Mouse (Mus musculus) olfactory bulb, adult 2 months (tissue): ENCODE measurements around the gene Chst5. TPM values are rescaled to one million over a fixed set of nuclear protein-coding genes. Genes with fewer than 3 reads are reported as not detected.

Experiments used
- H3K27ac ChIP-seq: fragments of 200-500 bp; 2 replicates; pipeline ENCODE4 v1.5.1; 2012; ENCODE audit warnings: low read depth, low read length; ENCODE audit not compliant: insufficient read depth
- H3K4me1 ChIP-seq: fragments of 200-500 bp; 2 replicates; pipeline ENCODE4 v1.6.1; 2012; ENCODE audit warnings: low read length; ENCODE audit not compliant: control insufficient read depth, insufficient read depth
- H3K4me3 ChIP-seq: fragments of 200-500 bp; 2 replicates; pipeline ENCODE4 v1.5.1; 2012; ENCODE audit warnings: mild to moderate bottlenecking, low read depth, low read length, moderate library complexity; ENCODE audit not compliant: insufficient read depth
- CTCF ChIP-seq: fragments of 200-500 bp; IDR thresholded peaks from 2 replicates; pipeline ENCODE4 v1.5.1; 2012; ENCODE audit warnings: low read depth, mild to moderate bottlenecking, low read length, moderate library complexity; ENCODE audit not compliant: insufficient read depth
- POLR2A ChIP-seq: fragments of 200-500 bp; IDR thresholded peaks from 2 replicates; pipeline ENCODE4 v1.6.1; 2012; ENCODE audit warnings: mild to moderate bottlenecking, low read depth, low read length, moderate library complexity; ENCODE audit not compliant: insufficient read depth
- WGBS: fragments of 180-500 bp; shearing (Covaris S2); methylation state at CpG from one replicate; pipeline ENCODE4 v1.1.7; 2018; 5-methylcytosine and 5-hydroxymethylcytosine counted together
- polyA plus RNA-seq: library from polyadenylated mRNA; stranded (reverse); fragments of >200 nt; gene quantifications from 2 replicates; pipeline ENCODE4 v1.2.4, GENCODE M21; 2012; ENCODE audit warnings: low replicate concordance; ENCODE audit not compliant: missing spikeins, insufficient read depth, insufficient read length

Gene Chst5
- polyA plus RNA-seq: not detected in 2 replicates

GRCm38 (mm10) chr8:111909621-111910450 lies at the start of gene Chst5:
Gene Chst5, minus strand, starts transcription at chr8:111910447.
- H3K27ac ChIP-seq: no peak within 1 kb of the TSS
- no peak within 1 kb of the TSS for H3K4me3 ChIP-seq
- 8% methylated on average over 46 of the region's 47 CpGs for WGBS
- no peak for TF ChIP-seq POLR2A
- no peak for TF ChIP-seq CTCF
- H3K4me1 ChIP-seq: peaks cover 12% of the 10 kb centered on the region

- no peak for TF ChIP-seq CTCF
- no peak for TF ChIP-seq POLR2A
- WGBS: 89% methylated on average over 2 of the region's 2 CpGs
These were observed 47.0 kb upstream of the Chst5 start for GRCm38 (mm10) chr8:111957231-111957630.

GRCm38 (mm10) chr8:111955879-111956278 lies 45.6 kb upstream of the Chst5 start:
- 83% methylated on average over 5 of the region's 5 CpGs for WGBS
- Histone ChIP-seq H3K27ac (no peak overlapping the region), H3K4me1 (peaks cover 5% of the 10 kb centered on the region), H3K4me3 (no peak overlapping the region)
- no peak for TF ChIP-seq CTCF
- no peak for TF ChIP-seq POLR2A

More at GRCm38 (mm10) chr8:111957231-111957630, 47.0 kb upstream of the Chst5 start:
- H3K4me3 ChIP-seq: no peak overlapping the region
- H3K27ac ChIP-seq: no peak overlapping the region
- peaks cover 11% of the 10 kb centered on the region for H3K4me1 ChIP-seq

- H3K27ac ChIP-seq: no peak overlapping the region
- 78% methylated on average over 4 of the region's 4 CpGs for WGBS
- TF ChIP-seq CTCF (no peak), POLR2A (no peak)
These were observed 44.8 kb upstream of the Chst5 start for GRCm38 (mm10) chr8:111954844-111955594.

GRCm38 (mm10) chr8:111951936-111952335 lies 41.7 kb upstream of the Chst5 start:
- Histone ChIP-seq H3K4me1 (0 out of 2 replicates have a peak, but pooled peaks cover 2% of the 10 kb centered on the region), H3K4me3 (no peak overlapping the region), H3K27ac (no peak overlapping the region)
- TF ChIP-seq POLR2A (no peak), CTCF (no peak)
- 98% methylated on average over 5 of the region's 5 CpGs for WGBS

More at GRCm38 (mm10) chr8:111954844-111955594, 44.8 kb upstream of the Chst5 start:
- Histone ChIP-seq H3K4me1 (no peaks in the 10 kb centered on the region), H3K4me3 (no peak overlapping the region)

- TF ChIP-seq CTCF (no peak), POLR2A (no peak)
- H3K4me1 ChIP-seq: peaks cover 4% of the 10 kb centered on the region
- no peak overlapping the region for H3K4me3 ChIP-seq
- H3K27ac ChIP-seq: no peak overlapping the region
- 66% methylated on average over 7 of the region's 7 CpGs for WGBS
These were observed 41.1 kb upstream of the Chst5 start for GRCm38 (mm10) chr8:111951317-111951716.

GRCm38 (mm10) chr8:111950846-111951245 lies 40.6 kb upstream of the Chst5 start:
- H3K27ac ChIP-seq: no peak overlapping the region
- peaks cover 4% of the 10 kb centered on the region for H3K4me1 ChIP-seq
- TF ChIP-seq CTCF (no peak), POLR2A (no peak)
- H3K4me3 ChIP-seq: no peak overlapping the region
- WGBS: 78% methylated on average over 3 of the region's 3 CpGs

GRCm38 (mm10) chr8:111947954-111948353 lies 37.7 kb upstream of the Chst5 start:
- peaks cover 4% of the 10 kb centered on the region for H3K4me1 ChIP-seq
- TF ChIP-seq POLR2A: no peak
- no peak for TF ChIP-seq CTCF
- WGBS: 93% methylated on average over 8 of the region's 8 CpGs
- no peak overlapping the region for H3K27ac ChIP-seq
- H3K4me3 ChIP-seq: no peak overlapping the region

GRCm38 (mm10) chr8:111947144-111947543 lies 36.9 kb upstream of the Chst5 start:
- peaks cover 8% of the 10 kb centered on the region for H3K4me1 ChIP-seq
- H3K4me3 ChIP-seq: no peak overlapping the region
- no peak overlapping the region for H3K27ac ChIP-seq
- TF ChIP-seq CTCF (no peak), POLR2A (no peak)
- 86% methylated on average over 2 of the region's 2 CpGs for WGBS
